Mouse (Mus musculus): ENCODE data around the gene Rufy3.
A peak's percentile ranks its signal among the peaks of the same experiment; 100 is the strongest.

Gene Rufy3

GRCm38 (mm10) chr5:88629987-88630386 lies 65.1 kb downstream of the Rufy3 start:
- DNase-seq (ENCODE audit: low read depth): no peak

GRCm38 (mm10) chr5:88630883-88631282 lies 66.0 kb downstream of the Rufy3 start:
- DNase-seq (ENCODE audit: low read depth): no peak

- no peak for DNase-seq (ENCODE audit: low read depth)
Measured at GRCm38 (mm10) chr5:88631545-88631944, 66.7 kb downstream of the Rufy3 start.

GRCm38 (mm10) chr5:88632463-88632862 lies 67.6 kb downstream of the Rufy3 start:
- DNase-seq (ENCODE audit: low read depth): no peak

GRCm38 (mm10) chr5:88634076-88634475 lies 69.2 kb downstream of the Rufy3 start:
- no peak for DNase-seq (ENCODE audit: low read depth)

GRCm38 (mm10) chr5:88642786-88643185 lies 77.9 kb downstream of the Rufy3 start:
- no peak for DNase-seq (ENCODE audit: low read depth)

GRCm38 (mm10) chr5:88643491-88643890 lies 78.7 kb downstream of the Rufy3 start:
- no peak for DNase-seq (ENCODE audit: low read depth)

GRCm38 (mm10) chr5:88644901-88645300 lies 80.1 kb downstream of the Rufy3 start:
- no peak for DNase-seq (ENCODE audit: low read depth)

GRCm38 (mm10) chr5:88645405-88645804 lies 80.6 kb downstream of the Rufy3 start:
- DNase-seq (ENCODE audit: low read depth): no peak

- no peak for DNase-seq (ENCODE audit: low read depth)
Measured at GRCm38 (mm10) chr5:88649250-88650173, 84.7 kb downstream of the Rufy3 start.

GRCm38 (mm10) chr5:88652589-88652988 lies 87.7 kb downstream of the Rufy3 start:
- DNase-seq (ENCODE audit: low read depth): no peak

GRCm38 (mm10) chr5:88657868-88658267 lies 93.0 kb downstream of the Rufy3 start:
- no peak for DNase-seq (ENCODE audit: low read depth)

GRCm38 (mm10) chr5:88663151-88663550 lies 98.3 kb downstream of the Rufy3 start:
- DNase-seq (ENCODE audit: low read depth): no peak

GRCm38 (mm10) chr5:88663875-88664274 lies 99.0 kb downstream of the Rufy3 start:
- no peak for DNase-seq (ENCODE audit: low read depth)

- peak; percentile 26 for DNase-seq (ENCODE audit: low read depth)
Measured at GRCm38 (mm10) chr5:88674703-88675442, 110.0 kb downstream of the Rufy3 start.

- DNase-seq (ENCODE audit: low read depth): peak; percentile 91
Measured at GRCm38 (mm10) chr5:88675443-88676387, 110.9 kb downstream of the Rufy3 start, which contains the start of gene Grsf1. Gene Grsf1 (minus strand): TSS chr5:88676171.

GRCm38 (mm10) chr5:88678929-88679328 lies 114.1 kb downstream of the Rufy3 start:
- no peak for DNase-seq (ENCODE audit: low read depth)

GRCm38 (mm10) chr5:88679341-88679740 lies 114.5 kb downstream of the Rufy3 start:
- DNase-seq (ENCODE audit: low read depth): no peak

GRCm38 (mm10) chr5:88680567-88680966 lies 115.7 kb downstream of the Rufy3 start:
- DNase-seq (ENCODE audit: low read depth): no peak

GRCm38 (mm10) chr5:88683706-88684105 lies 118.9 kb downstream of the Rufy3 start:
- no peak for DNase-seq (ENCODE audit: low read depth)

- no peak for DNase-seq (ENCODE audit: low read depth)
Measured at GRCm38 (mm10) chr5:88684226-88684625, 119.4 kb downstream of the Rufy3 start.

GRCm38 (mm10) chr5:88685306-88685705 lies 120.5 kb downstream of the Rufy3 start:
- DNase-seq (ENCODE audit: low read depth): no peak
